Mouse (Mus musculus) leukemia stem cell, adult 10-12 weeks (primary cell): ENCODE data around the gene Hccs. TPM values are rescaled to one million over a fixed set of nuclear protein-coding genes. Genes with fewer than 3 reads are reported as not detected.

ENCODE experiments used
- polyA plus RNA-seq: library from polyadenylated mRNA; stranded (reverse); fragments of >175 nt; gene quantifications from 2 replicates; pipeline ENCODE4 v1.2.3, GENCODE M21; 2012; ENCODE audit warnings: low replicate concordance

The Hccs gene
- polyA plus RNA-seq = 4.9 and 7.5 TPM in 2 replicates

GRCm38 (mm10) chrX:169319945-169320667, at the start of gene Hccs:
Hccs (minus strand) TSS chrX:169320372.

Other genes starting within 250 kb of the Hccs start
- not detected in 2 replicates for gene Amelx, start 133.2 kb downstream of the Hccs start, polyA plus RNA-seq